Mouse (Mus musculus) stomach, embryonic 15.5 days (tissue): ENCODE data around the gene Nubp2. TPM values are rescaled to one million over a fixed set of nuclear protein-coding genes. Genes with fewer than 3 reads are reported as not detected.

Experiments
- ATAC-seq: fragments of 200-750 bp; cut with Nextera tagmentation; 2 replicates; pipeline ENCODE4 v1.8.0; 2017; ENCODE audit warnings: low read depth, moderate number of reproducible peaks, moderate TSS enrichment; ENCODE audit not compliant: insufficient read depth, low FRiP score
- H3K27ac ChIP-seq: fragments of 300-500 bp; sonication (generic); 2 replicates; pipeline ENCODE4 v1.5.1; 2015; ENCODE audit warnings: mild to moderate bottlenecking, inconsistent platforms
- H3K27me3 ChIP-seq: fragments of 300-500 bp; sonication (generic); replicated peaks from 2 replicates; pipeline ENCODE4 v1.6.1; 2015; ENCODE audit warnings: inconsistent platforms
- H3K36me3 ChIP-seq: fragments of 300-500 bp; sonication (generic); 2 replicates; pipeline ENCODE4 v1.6.1; 2015; ENCODE audit warnings: inconsistent platforms
- H3K4me1 ChIP-seq: fragments of 300-500 bp; sonication (generic); 2 replicates; pipeline ENCODE4 v1.6.1; 2015; ENCODE audit warnings: inconsistent platforms
- H3K4me2 ChIP-seq: fragments of 300-500 bp; sonication (generic); 2 replicates; pipeline ENCODE4 v1.6.1; 2015; ENCODE audit warnings: mild to moderate bottlenecking, inconsistent platforms
- H3K4me3 ChIP-seq: fragments of 300-500 bp; sonication (generic); replicated peaks from 2 replicates; pipeline ENCODE4 v1.5.1; 2015; ENCODE audit warnings: inconsistent platforms
- H3K9ac ChIP-seq: fragments of 300-500 bp; sonication (generic); 2 replicates; pipeline ENCODE4 v1.6.1; 2015; ENCODE audit warnings: inconsistent platforms
- H3K9me3 ChIP-seq: fragments of 300-500 bp; sonication (generic); 2 replicates; pipeline ENCODE4 v1.6.1; 2016; ENCODE audit warnings: inconsistent platforms
- WGBS: fragments of 180-500 bp; shearing (Covaris S2); methylation state at CpG from one replicate; pipeline ENCODE4 v1.1.7; 2015; 5-methylcytosine and 5-hydroxymethylcytosine counted together
- polyA plus RNA-seq: library from polyadenylated mRNA; unstranded; fragments of >200 nt; fragmentation: Nextera tagmentation; extraction: Ambion mirVana; gene quantifications from 2 replicates; pipeline ENCODE4 v1.2.1, GENCODE M21; 2015

Gene Nubp2
- polyA plus RNA-seq, 1 experiment from 2014 or later: 49.0 TPM

DNA sequence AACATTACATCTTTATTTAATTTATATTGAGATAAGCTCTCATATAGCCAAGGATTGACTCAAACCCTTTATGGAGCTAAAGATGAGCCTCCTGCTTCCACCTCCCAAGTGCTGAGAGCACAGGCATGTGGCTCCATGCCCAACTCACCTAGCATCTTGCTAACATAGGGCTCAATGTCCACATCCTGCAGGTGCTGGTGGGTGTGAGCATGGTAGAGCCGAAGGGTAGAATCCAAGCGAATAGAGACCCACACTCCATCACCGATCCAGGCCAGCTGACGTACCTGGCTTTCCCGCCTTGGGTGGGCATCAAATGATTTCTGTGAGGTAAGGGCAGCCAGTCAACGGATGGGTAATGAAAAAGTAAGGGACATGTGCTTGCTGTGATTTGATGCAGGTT is 13.9 kb upstream of the Nubp2 start:
- Histone ChIP-seq H3K27me3 (no peaks in the 10 kb centered on the region), H3K27ac (no peak overlapping the region), H3K9ac (no peak overlapping the region), H3K9me3 (no peaks in the 10 kb centered on the region), H3K4me1 (peaks cover 17% of the 10 kb centered on the region), H3K4me2 (no peak overlapping the region), H3K36me3 (peaks cover 73% of the 10 kb centered on the region), H3K4me3 (no peak overlapping the region)
- 95% methylated on average over 6 of the region's 6 CpGs for WGBS
- ATAC-seq: no peak

DNA sequence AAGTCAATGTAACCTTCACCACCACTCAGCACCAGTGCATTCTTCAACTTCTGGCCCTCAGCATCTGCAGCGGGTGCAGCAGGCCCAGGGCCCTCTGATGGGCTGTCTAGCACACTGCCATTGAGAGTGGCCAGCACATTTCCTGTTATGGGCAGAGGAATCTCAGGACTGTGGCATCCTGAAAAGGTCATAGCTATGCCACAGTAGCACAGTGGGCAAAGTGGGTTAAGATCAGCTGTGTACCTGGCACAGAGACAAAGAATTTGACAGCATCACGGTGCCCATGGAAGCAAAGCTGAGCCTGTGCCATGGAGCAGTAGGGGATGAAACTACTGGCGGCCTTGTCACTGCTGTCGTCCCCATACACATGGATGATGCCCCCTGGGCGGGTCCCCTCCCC is 13.0 kb upstream of the Nubp2 start:
- no peak overlapping the region for H3K4me3 ChIP-seq
- no peak overlapping the region for H3K4me2 ChIP-seq
- no peaks in the 10 kb centered on the region for H3K9me3 ChIP-seq
- H3K36me3 ChIP-seq: peaks cover 64% of the 10 kb centered on the region
- H3K27me3 ChIP-seq: no peaks in the 10 kb centered on the region
- no peak for ATAC-seq
- peaks cover 20% of the 10 kb centered on the region for H3K4me1 ChIP-seq
- H3K27ac ChIP-seq: no peak overlapping the region
- WGBS: 87% methylated on average over 5 of the region's 5 CpGs
- no peak overlapping the region for H3K9ac ChIP-seq

DNA sequence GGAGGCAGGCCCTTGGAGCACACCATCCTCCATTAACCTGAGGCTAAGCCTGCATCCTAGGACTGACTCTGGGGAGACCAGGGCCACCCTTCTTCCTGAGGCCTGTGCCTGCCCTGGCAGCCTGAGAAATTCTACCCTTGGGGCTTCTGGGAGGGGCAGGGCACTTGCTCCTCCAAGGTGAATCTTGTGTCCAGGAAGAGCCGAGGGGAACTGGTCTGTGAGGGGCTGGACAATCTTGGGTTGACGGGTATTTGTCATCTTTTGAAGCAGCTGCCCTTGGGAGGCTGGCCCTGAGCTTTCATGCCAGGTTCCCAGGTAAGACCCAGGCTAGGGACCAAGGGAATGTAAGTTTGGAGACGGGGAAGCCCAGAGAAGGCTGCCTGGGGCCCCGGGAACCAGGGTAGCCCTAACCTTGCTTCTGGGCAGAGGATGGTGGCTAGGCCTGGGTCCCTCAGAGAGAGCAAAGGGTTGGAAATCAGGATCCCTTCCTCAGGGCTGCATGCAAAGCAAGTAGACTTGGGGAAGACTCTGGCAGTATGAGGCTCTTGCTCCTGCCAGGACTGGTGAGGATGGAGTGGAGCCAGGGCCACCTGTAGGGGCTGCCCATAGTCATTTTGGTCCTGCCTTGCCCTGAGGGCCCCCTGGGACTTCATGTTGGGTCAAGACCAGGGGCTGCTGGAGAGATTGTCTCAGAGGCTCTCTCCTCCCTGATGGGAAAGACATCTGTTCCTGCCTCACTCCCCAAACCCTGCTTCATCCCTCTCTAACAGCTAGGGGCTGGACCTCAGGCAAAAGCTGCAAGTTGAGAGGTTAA is 12.1 kb upstream of the Nubp2 start:
- Histone ChIP-seq H3K27me3 (no peaks in the 10 kb centered on the region), H3K4me2 (no peak overlapping the region), H3K4me3 (no peak overlapping the region), H3K9me3 (no peaks in the 10 kb centered on the region), H3K9ac (no peak overlapping the region), H3K27ac (no peak overlapping the region), H3K4me1 (peaks cover 27% of the 10 kb centered on the region), H3K36me3 (peaks cover 55% of the 10 kb centered on the region)
- 78% methylated on average over 4 of the region's 4 CpGs for WGBS
- ATAC-seq: no peak

DNA sequence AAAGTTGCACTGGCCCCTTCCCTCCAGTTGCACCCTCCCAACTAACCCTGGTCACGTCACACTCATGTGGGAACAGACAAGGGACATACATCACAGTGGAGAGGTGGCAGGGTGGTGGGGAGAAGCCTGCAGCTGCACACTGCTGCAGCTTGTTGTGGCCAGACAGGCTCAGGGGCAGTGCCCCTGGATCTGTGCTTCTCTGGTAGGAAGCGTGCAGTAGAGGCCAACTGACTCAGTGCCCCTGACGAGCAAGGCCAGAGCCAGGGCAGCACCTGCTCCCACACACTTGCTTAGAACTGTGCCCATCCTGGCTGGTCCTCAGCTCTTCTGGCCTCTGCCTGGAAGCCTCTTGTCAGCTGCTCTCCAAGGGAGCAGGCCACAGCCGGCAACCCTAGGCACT is 11.5 kb upstream of the Nubp2 start:
- Histone ChIP-seq H3K27me3 (no peaks in the 10 kb centered on the region), H3K36me3 (peaks cover 55% of the 10 kb centered on the region), H3K9me3 (no peaks in the 10 kb centered on the region), H3K4me1 (peaks cover 27% of the 10 kb centered on the region), H3K9ac (no peak overlapping the region), H3K27ac (no peak overlapping the region), H3K4me3 (peak overlapping the region; percentile 84; the same call in 1 of the 2 replicates), H3K4me2 (peak overlapping the region; percentile 86; the same call in 1 of the 2 replicates)
- ATAC-seq: no peak
- 65% methylated on average over 4 of the region's 4 CpGs for WGBS

DNA sequence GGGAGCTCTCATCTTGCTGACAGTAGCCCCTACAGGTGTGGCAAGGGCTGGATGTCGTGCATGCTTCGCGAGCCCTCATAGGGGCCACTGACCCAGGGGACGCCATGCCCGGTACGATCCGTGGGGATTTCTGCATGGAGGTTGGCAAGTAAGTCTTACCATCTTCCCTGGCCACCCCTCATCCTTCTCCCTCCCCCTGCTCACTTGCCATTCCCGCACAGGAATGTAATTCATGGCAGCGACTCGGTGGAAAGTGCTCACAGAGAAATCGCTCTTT is 10.8 kb upstream of the Nubp2 start:
- Histone ChIP-seq H3K36me3 (peaks cover 53% of the 10 kb centered on the region), H3K9me3 (no peaks in the 10 kb centered on the region), H3K9ac (peak overlapping the region; percentile 68), H3K4me2 (peak overlapping the region; percentile 86), H3K4me1 (peaks cover 27% of the 10 kb centered on the region), H3K4me3 (peak overlapping the region; percentile 84), H3K27ac (peak overlapping the region; percentile 85; the same call in 1 of the 2 replicates), H3K27me3 (no peaks in the 10 kb centered on the region)
- ATAC-seq: no peak
- WGBS: 22% methylated on average over 11 of the region's 11 CpGs

DNA sequence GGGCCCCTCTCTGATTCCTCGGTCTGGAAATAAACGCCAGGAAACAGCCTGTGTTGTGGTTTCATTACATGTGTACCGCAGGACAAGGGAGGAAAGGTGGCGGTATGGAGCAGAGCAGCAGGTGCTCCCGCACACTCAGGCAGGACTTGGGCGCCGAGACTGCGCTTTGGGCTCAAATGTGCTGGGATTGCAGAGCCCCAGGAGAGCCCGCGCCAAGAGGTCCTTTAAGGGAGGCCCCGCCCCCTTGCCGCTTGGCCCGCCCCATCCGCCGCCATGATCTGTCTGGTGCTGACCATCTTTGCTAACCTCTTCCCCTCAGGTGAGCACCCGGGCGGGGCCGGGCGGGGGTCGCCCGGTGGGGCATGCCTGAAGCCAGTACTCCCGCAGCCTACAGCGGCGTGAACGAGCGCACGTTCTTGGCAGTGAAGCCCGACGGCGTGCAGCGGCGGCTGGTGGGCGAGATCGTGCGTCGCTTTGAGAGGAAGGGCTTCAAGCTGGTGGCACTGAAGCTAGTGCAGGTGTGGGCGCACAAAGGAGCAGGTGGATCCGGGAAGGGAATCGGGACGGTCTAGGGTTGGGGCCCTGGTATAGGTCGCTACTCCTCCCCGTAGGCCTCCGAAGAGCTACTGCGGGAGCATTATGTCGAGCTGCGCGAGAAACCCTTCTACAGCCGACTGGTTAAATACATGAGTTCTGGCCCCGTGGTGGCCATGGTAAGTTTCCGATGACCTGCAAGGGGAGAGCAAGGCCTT is 10.3 kb upstream of the Nubp2 start, which contains the start of gene Nme3:
Gene Nme3 (plus strand): TSS at position 260 of the 752 bp plus-strand sequence.
- peak within 1 kb of the TSS; percentile 85 for H3K27ac ChIP-seq
- H3K9me3 ChIP-seq: no peaks in the 10 kb centered on the region
- H3K4me1 ChIP-seq: peaks cover 27% of the 10 kb centered on the region
- 1% methylated on average over 49 of the region's 50 CpGs for WGBS
- H3K27me3 ChIP-seq: no peaks in the 10 kb centered on the region
- ATAC-seq: peak; percentile 72
- peak within 1 kb of the TSS; percentile 84 for H3K4me3 ChIP-seq
- H3K36me3 ChIP-seq: peaks cover 53% of the 10 kb centered on the region
- peak within 1 kb of the TSS; percentile 86 for H3K4me2 ChIP-seq
- H3K9ac ChIP-seq: peak within 1 kb of the TSS; percentile 75

DNA sequence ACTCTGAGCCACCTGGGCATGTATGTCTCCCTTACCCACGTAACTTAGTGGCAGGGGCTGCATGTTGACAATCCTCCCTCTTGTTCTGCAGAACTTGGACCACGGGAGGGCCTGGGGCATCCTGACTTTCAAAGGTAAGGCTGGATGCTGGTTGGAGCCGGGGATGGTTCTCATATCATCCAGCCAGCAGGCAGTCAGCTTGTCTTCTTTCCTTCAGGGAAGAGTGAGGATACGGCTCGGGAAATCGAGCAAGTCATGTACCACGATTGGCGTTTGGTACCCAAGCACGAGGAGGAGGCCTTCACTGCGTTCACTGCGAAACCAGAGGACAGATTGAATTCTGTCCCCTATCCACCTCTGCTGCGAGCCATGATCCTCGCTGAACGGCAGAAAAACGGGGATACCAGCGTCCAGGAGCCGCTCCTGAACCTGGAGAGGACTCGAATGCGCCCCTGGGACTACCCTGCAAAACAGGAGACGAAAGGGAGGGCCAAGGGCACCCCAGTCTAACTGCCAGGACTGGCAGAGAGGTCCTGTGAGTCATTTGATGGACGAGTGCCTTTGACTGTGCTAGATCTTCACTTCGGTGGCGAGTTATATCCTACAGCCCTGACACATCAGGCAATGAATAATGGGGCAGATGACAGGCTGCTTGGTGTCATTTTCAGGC is 9.6 kb upstream of the Nubp2 start:
- ATAC-seq: no peak
- peaks cover 27% of the 10 kb centered on the region for H3K4me1 ChIP-seq
- H3K27me3 ChIP-seq: no peaks in the 10 kb centered on the region
- H3K9me3 ChIP-seq: no peaks in the 10 kb centered on the region
- 11% methylated on average over 23 of the region's 23 CpGs for WGBS
- H3K27ac ChIP-seq: peak overlapping the region; percentile 85
- H3K36me3 ChIP-seq: peaks cover 53% of the 10 kb centered on the region
- H3K4me3 ChIP-seq: peak overlapping the region; percentile 84
- H3K9ac ChIP-seq: peak overlapping the region; percentile 75; the same call in 1 of the 2 replicates
- peak overlapping the region; percentile 86 for H3K4me2 ChIP-seq

DNA sequence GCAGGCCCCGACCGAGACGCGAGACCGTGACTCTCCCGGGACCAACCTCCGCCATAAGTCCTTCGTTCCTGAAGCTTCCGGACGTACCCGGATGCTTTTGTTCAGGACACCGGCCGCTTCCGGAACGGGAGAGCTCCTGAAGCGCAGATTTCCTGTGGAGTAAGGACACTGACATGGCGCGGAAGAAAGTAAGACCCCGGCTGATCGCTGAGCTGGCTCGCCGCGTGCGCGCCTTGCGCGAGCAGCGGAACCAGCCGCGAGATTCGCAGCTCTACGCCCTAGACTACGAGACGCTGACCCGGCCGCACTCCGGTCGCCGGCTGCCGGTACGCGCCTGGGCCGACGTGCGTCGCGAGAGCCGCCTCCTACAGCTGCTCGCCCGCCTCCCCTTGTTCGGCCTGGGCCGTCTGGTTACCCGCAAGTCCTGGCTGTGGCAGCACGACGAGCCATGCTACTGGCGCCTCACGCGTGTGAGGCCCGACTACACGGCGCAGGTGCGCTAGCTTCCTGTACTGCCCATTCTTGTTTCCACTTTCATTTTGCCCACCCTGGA is 8.9 kb upstream of the Nubp2 start, which contains the start of the genes Eme2 and Mrps34:
Gene Eme2 (minus strand): TSS at position 93 of the 553 bp plus-strand sequence.
Gene Mrps34 (plus strand): TSS at position 122 of the 553 bp plus-strand sequence.
- Histone ChIP-seq H3K9ac (peak within 1 kb of the TSS; percentile 75), H3K9me3 (no peaks in the 10 kb centered on the region), H3K36me3 (peaks cover 48% of the 10 kb centered on the region), H3K27me3 (no peaks in the 10 kb centered on the region), H3K4me2 (peak within 1 kb of the TSS; percentile 86), H3K27ac (peak within 1 kb of the TSS; percentile 85), H3K4me1 (peaks cover 27% of the 10 kb centered on the region), H3K4me3 (peak within 1 kb of the TSS; percentile 84)
- peak; percentile 28; the same call in 1 of the 2 replicates for ATAC-seq
- WGBS: under 1% methylated on average over 62 of the region's 62 CpGs

DNA sequence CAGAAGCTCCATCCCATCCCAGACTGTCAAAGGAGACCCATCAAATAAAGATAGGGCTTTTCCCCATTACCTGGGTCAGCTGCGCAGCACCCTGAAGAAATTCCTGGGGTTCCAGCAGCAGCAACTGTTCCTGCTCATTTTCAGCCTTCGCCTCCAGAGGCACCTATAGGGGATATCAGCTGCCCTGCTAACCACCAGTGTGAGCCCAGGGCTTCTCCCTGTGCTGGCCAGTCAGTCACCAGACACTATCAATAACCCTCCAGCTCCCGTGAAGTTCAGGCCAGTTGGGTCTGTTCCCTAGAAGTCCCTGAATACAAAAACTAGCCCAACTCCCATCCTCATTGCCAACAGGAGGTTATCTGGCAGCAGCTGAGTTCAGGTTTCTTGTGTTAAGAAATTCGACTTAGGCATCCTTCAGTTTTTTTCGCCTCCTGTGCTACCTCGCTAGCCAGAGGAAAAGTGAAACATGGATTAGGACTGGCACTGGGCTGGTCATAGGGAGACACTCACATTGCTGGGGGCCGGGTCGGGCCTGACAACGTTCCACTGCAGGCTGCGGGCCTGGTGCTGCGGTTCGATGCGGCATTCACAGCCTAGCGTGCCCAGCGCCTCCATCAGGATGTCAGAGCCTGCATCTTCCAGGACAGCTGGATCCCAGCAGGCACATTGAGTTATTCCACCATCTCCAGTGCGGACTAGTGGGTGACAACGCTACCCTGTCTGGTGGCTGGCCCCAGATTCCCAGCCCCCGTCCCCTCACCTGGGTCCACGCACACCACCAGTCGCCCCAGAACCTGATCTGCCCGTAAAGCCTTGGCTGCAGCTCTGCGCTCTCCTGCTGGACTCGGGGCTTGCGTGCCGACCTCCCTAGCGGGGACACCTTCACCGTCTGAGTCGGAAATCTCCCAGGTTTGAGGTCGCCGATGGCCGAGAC is 8.2 kb upstream of the Nubp2 start:
- H3K9me3 ChIP-seq: no peaks in the 10 kb centered on the region
- peaks cover 27% of the 10 kb centered on the region for H3K4me1 ChIP-seq
- H3K9ac ChIP-seq: peak overlapping the region; percentile 75
- H3K27ac ChIP-seq: peak overlapping the region; percentile 85
- 10% methylated on average over 31 of the region's 31 CpGs for WGBS
- no peak for ATAC-seq
- no peaks in the 10 kb centered on the region for H3K27me3 ChIP-seq
- H3K4me2 ChIP-seq: peak overlapping the region; percentile 86
- peaks cover 44% of the 10 kb centered on the region for H3K36me3 ChIP-seq
- peak overlapping the region; percentile 84 for H3K4me3 ChIP-seq

DNA sequence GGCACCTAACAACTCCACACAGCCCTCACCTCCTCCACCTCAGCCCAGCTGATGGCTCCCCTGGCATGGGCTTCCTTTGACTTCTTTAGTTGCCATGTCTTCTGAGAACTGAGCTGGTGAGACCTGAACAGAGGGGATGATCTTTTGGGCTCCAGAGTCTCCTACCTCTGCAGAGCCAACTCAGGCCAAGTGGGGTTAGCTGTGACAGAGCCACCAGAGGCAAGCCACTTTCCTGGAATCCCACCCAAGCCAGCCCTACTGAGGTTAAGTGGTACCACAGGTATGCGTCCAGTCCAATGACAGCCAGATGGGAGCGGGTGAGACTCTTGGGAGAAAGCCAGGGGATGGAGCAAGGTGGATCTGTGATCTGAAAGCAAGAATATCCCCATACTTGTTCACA is 7.1 kb upstream of the Nubp2 start:
- H3K4me2 ChIP-seq: no peak overlapping the region
- ATAC-seq: no peak
- peaks cover 39% of the 10 kb centered on the region for H3K36me3 ChIP-seq
- H3K9ac ChIP-seq: no peak overlapping the region
- WGBS: 96% methylated on average over 2 of the region's 2 CpGs
- H3K27me3 ChIP-seq: no peaks in the 10 kb centered on the region
- no peak overlapping the region for H3K4me3 ChIP-seq
- H3K27ac ChIP-seq: no peak overlapping the region
- no peaks in the 10 kb centered on the region for H3K9me3 ChIP-seq
- peaks cover 28% of the 10 kb centered on the region for H3K4me1 ChIP-seq

DNA sequence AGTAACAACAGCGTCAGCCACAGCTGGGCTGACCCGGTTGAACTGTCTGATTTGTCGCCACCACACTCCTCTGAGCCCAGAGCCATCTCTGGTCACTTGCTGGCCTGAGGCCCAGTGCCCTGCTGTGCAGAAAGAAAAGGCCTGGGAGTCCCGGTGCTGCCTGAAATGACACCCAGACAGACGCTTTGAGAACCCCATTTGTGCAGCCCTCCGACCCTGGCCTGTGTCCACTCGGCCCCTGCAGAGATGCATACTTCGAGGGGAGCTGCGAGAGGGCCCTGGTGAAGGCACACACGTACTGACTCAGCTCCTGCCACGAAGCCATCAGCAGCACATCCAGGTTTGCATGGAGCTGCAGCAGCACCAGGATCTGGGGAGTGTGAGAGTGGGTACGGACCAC is 6.6 kb upstream of the Nubp2 start:
- Histone ChIP-seq H3K9me3 (no peaks in the 10 kb centered on the region), H3K4me1 (peaks cover 31% of the 10 kb centered on the region), H3K36me3 (peaks cover 35% of the 10 kb centered on the region), H3K27ac (no peak overlapping the region), H3K4me3 (no peak overlapping the region), H3K9ac (no peak overlapping the region), H3K27me3 (no peaks in the 10 kb centered on the region), H3K4me2 (no peak overlapping the region)
- no peak for ATAC-seq
- WGBS: 91% methylated on average over 12 of the region's 12 CpGs
